Mouse (Mus musculus) heart, embryonic 14.5 days (tissue): ENCODE results near the gene Plekho2. TPM values are rescaled to one million over a fixed set of nuclear protein-coding genes. Genes with fewer than 3 reads are reported as not detected.

Experiments used
- ATAC-seq: fragments of 200-750 bp; cut with Nextera tagmentation; 2 replicates; pipeline ENCODE4 v1.8.0; 2017; ENCODE audit warnings: low read depth, moderate TSS enrichment; ENCODE audit not compliant: insufficient number of reproducible peaks, insufficient read depth, low FRiP score
- H3K27ac ChIP-seq, 2 experiments: fragments of 200-500 bp in 1 of 2; fragments of 300-500 bp in 1 of 2; sonication (generic) in 1 of 2; replicated peaks in 1 of 2; 2 replicates each; pipeline ENCODE4 v1.5.1; 2012 to 2014; ENCODE audit warnings: low read depth in 2 of 2, low read length in 2 of 2, control low read depth in 1 of 2, mild to moderate bottlenecking in 1 of 2, mixed read lengths in 1 of 2; ENCODE audit not compliant: control insufficient read depth in 1 of 2, insufficient read depth in 1 of 2
- H3K27me3 ChIP-seq: fragments of 300-500 bp; sonication (generic); 2 replicates; pipeline ENCODE4 v1.6.1; 2014; ENCODE audit warnings: mild to moderate bottlenecking, low read length, control low read depth; ENCODE audit not compliant: control insufficient read depth, insufficient read depth
- H3K36me3 ChIP-seq: fragments of 300-500 bp; sonication (generic); 2 replicates; pipeline ENCODE4 v1.6.1; 2014; ENCODE audit warnings: mild to moderate bottlenecking, control low read depth, low read length, mixed read lengths; ENCODE audit not compliant: control insufficient read depth, insufficient read depth
- H3K4me1 ChIP-seq, 2 experiments: fragments of 200-500 bp in 1 of 2; fragments of 300-500 bp in 1 of 2; sonication (generic) in 1 of 2; 2 replicates each; pipeline ENCODE4 v1.6.1; 2012 to 2014; ENCODE audit warnings: low read length in 2 of 2, control low read depth in 1 of 2, mixed read lengths in 1 of 2; ENCODE audit not compliant: control insufficient read depth in 2 of 2, insufficient read depth in 2 of 2
- H3K4me2 ChIP-seq: fragments of 300-500 bp; sonication (generic); 2 replicates; pipeline ENCODE4 v1.6.1; 2014; ENCODE audit warnings: mild to moderate bottlenecking, low read length
- H3K4me3 ChIP-seq, 2 experiments: fragments of 200-500 bp in 1 of 2; fragments of 300-500 bp in 1 of 2; sonication (generic) in 1 of 2; 2 replicates each; pipeline ENCODE4 v1.5.1; 2012 to 2014; ENCODE audit warnings: low read length in 2 of 2, mild to moderate bottlenecking in 2 of 2, control low read depth in 1 of 2, low read depth in 1 of 2, moderate library complexity in 1 of 2; ENCODE audit not compliant: control insufficient read depth in 1 of 2, insufficient read depth in 1 of 2
- H3K9ac ChIP-seq: fragments of 300-500 bp; sonication (generic); 2 replicates; pipeline ENCODE4 v1.6.1; 2014; ENCODE audit warnings: mild to moderate bottlenecking, low read length
- H3K9me3 ChIP-seq: fragments of 300-500 bp; sonication (generic); 2 replicates; pipeline ENCODE4 v1.6.1; 2016; ENCODE audit warnings: low read length, control low read depth; ENCODE audit not compliant: control insufficient read depth
- WGBS: fragments of 180-500 bp; shearing (Covaris S2); extraction: QIAGEN DNeasy Blood & Tissue Kit; methylation state at CpG from one replicate; pipeline ENCODE4 v1.1.7; 2014; 5-methylcytosine and 5-hydroxymethylcytosine counted together
- polyA plus RNA-seq: library from polyadenylated mRNA; unstranded; fragments of >200 nt; fragmentation: Nextera tagmentation; extraction: Ambion mirVana; gene quantifications from 2 replicates; pipeline ENCODE4 v1.2.1, GENCODE M21; 2014

Plekho2 gene
- polyA plus RNA-seq, 1 experiment from 2014 or later = 8.8 TPM

DNA sequence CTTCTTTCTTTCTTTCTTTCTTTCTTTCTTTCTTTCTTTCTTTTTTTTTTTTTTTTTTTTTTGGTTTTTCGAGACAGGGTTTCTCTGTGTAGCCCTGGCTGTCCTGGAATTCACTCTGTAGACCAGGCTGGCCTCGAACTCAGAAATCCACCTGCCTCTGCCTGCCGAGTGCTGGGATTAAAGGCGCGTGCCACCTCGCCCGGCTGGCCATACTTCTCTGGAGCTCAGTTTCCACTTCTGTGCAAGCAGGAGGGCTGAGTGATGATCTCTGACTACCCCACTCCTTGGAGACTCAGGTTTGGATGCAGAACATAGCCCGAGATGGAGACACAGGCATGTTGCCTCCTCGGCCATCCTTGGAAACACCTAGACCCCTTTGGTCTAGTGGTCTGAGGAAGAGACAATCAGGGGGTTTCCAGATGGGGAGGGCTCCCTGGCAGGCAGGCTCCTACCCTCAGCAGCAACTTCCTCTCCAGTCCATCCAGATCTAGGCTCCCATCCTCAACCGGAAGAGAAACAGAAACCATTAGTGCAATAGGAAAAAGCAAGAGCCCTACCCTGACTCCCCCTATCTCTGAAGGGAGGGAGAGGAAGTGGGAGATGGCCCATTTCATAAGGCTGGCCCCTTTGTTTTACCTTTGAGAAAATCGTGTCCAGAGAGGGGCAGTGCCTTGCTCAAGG, 43.9 kb downstream of the Plekho2 start:
- H3K36me3 ChIP-seq = no peaks in the 10 kb centered on the region
- ATAC-seq = no peak; the same call in 1 of the 2 replicates
- H3K27me3 ChIP-seq = no peaks in the 10 kb centered on the region
- H3K9me3 ChIP-seq = no peaks in the 10 kb centered on the region
- H3K4me3 ChIP-seq = no peak overlapping the region
- no peaks in the 10 kb centered on the region; a peak in 1 of 4 replicates for H3K4me1 ChIP-seq
- WGBS = 83% methylated on average over 10 of the region's 11 CpGs
- no peak overlapping the region for H3K4me2 ChIP-seq
- no peak overlapping the region for H3K27ac ChIP-seq
- H3K9ac ChIP-seq = no peak overlapping the region

DNA sequence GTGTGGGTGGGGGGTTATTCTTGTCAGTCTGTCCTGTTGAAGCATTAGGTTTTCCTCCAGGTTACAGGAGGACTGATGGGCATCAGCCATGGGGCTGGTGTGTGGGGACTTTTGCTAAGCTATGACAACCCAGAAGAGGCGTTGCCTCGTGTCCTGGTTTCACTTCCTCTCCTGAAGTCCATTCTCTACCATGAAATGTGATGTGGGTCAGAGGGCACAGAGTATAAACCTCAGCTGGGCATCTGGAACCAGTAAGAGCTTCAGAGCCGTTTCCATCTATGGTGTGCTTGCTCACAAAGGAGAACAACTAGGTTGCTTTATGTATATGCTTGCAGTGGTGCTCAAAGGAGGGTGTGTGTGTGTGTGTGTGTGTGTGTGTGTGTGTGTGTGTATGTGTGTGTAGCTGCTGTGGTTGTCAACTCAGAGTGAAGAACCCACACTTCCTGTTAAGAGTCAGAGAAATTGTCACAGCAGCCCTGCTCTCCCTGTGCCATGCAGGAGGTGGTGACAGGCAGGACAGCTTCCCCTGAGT, 44.6 kb downstream of the Plekho2 start:
- H3K9me3 ChIP-seq = no peaks in the 10 kb centered on the region
- no peak overlapping the region for H3K9ac ChIP-seq
- no peak overlapping the region for H3K4me3 ChIP-seq
- 0 out of 2 replicates have a peak, but pooled peaks have one; percentile 28 for ATAC-seq
- no peak overlapping the region for H3K27ac ChIP-seq
- no peaks in the 10 kb centered on the region for H3K36me3 ChIP-seq
- no peak overlapping the region for H3K4me2 ChIP-seq
- 65% methylated on average over 3 of the region's 3 CpGs for WGBS
- no peaks in the 10 kb centered on the region for H3K27me3 ChIP-seq
- no peaks in the 10 kb centered on the region; a peak in 1 of 4 replicates for H3K4me1 ChIP-seq

DNA sequence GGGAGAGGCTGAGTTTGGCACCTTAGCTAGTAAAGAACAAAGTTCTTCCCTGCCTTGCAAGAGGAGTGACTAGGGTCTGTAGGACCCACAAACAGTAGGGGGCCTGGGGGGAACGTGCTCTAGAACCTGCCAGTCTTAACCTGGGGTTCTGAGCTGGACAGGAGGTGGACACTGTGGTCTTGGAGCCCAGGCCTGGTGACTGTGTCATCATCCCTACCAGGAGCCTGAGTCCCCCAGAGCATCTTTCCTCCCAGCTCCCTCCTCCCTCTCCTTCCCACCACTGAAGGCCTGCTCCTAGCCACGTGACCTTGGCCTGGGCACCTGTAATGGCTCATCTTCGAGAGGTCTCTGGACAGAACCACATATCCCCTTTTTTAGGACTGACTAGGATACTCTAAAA, 45.7 kb downstream of the Plekho2 start:
- Histone ChIP-seq H3K27me3 (no peaks in the 10 kb centered on the region), H3K4me2 (no peak overlapping the region), H3K9ac (no peak overlapping the region), H3K36me3 (no peaks in the 10 kb centered on the region), H3K27ac (no peak overlapping the region), H3K4me3 (no peak overlapping the region), H3K9me3 (no peaks in the 10 kb centered on the region), H3K4me1 (no peaks in the 10 kb centered on the region; a peak in 1 of 4 replicates)
- 89% methylated on average over 3 of the region's 3 CpGs for WGBS
- no peak for ATAC-seq

DNA sequence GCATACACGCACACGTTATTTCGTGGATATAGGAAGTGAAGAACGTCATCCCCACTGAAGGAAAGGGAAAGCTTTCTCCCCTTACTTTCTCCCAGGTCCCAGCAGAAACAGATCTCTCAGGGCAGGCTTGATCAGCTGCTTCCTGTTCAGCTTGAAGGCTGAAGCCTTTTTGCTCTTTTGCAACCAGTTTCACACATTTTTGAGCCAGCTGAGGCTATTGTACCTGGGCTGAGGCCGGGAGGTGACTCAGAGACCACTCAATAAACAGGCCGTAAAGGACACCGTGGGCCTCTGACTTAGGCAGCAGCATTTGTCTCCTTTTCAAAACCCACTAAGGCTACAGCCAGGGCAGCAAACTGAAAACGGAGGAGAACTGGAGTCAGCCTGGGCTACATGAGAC, 46.9 kb downstream of the Plekho2 start:
- WGBS = 64% methylated on average over 8 of the region's 8 CpGs
- ATAC-seq = no peak

DNA sequence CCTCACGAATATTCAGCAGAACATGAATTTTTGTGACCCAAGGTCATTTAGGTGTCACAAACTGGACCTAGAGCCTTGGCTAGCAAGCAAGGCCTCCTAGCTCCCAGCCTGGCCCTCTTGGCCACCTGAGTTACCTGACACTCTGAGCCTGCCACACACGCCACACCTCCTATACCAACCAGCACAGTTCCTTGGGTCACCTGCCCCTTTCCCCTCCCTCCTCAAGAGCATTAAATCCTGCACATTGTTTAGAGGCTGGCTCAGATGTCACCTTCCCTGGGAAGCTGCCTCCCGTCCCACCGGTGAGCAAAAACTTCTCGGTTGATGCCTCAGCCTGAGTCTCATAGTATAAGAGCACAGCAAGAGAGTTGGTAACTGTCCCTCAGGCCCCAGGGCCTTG, 48.6 kb downstream of the Plekho2 start:
- Histone ChIP-seq H3K9ac (no peak overlapping the region), H3K4me3 (no peak overlapping the region), H3K9me3 (no peaks in the 10 kb centered on the region), H3K27ac (no peak overlapping the region), H3K4me1 (peaks cover 5 to 7% of the 10 kb centered on the region in 2 experiments; a peak in 3 of 4 replicates), H3K27me3 (no peaks in the 10 kb centered on the region), H3K36me3 (no peaks in the 10 kb centered on the region), H3K4me2 (no peak overlapping the region)
- WGBS = 86% methylated on average over 5 of the region's 5 CpGs
- ATAC-seq = no peak

More for the DNA sequence above, 46.9 kb downstream of the Plekho2 start:
- Histone ChIP-seq H3K27me3 (no peaks in the 10 kb centered on the region), H3K4me3 (no peak overlapping the region), H3K9ac (no peak overlapping the region), H3K4me1 (peaks cover 5 to 7% of the 10 kb centered on the region in 2 experiments; a peak in 3 of 4 replicates), H3K4me2 (no peak overlapping the region), H3K9me3 (no peaks in the 10 kb centered on the region), H3K27ac (no peak overlapping the region), H3K36me3 (no peaks in the 10 kb centered on the region)

DNA sequence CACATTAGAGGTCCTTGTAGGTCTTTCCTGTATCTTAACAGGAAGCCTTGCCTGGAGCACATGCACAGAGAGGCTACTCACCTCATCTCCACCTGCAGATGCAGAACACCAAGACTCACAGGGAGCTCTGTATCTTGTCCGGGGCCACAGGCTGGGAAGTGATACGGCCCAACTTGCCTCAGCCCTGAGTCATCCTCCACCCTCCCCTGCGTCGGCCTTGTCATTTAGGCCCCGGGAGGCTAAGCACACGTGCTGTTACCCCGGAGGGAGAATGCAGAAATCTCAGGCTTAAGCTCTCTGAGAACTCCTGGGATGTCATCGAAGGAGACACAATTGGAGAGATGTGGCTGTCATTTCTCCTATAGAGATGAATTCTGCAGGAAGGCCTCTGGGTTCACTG, 50.2 kb downstream of the Plekho2 start:
- no peaks in the 10 kb centered on the region for H3K9me3 ChIP-seq
- no peaks in the 10 kb centered on the region for H3K27me3 ChIP-seq
- no peak for ATAC-seq
- H3K4me3 ChIP-seq = no peak overlapping the region
- no peak overlapping the region for H3K27ac ChIP-seq
- 58% methylated on average over 8 of the region's 8 CpGs for WGBS
- H3K4me2 ChIP-seq = no peak overlapping the region
- H3K9ac ChIP-seq = no peak overlapping the region
- no peaks in the 10 kb centered on the region for H3K36me3 ChIP-seq
- H3K4me1 ChIP-seq = peaks cover 5 to 7% of the 10 kb centered on the region in 2 experiments; a peak in 3 of 4 replicates

DNA sequence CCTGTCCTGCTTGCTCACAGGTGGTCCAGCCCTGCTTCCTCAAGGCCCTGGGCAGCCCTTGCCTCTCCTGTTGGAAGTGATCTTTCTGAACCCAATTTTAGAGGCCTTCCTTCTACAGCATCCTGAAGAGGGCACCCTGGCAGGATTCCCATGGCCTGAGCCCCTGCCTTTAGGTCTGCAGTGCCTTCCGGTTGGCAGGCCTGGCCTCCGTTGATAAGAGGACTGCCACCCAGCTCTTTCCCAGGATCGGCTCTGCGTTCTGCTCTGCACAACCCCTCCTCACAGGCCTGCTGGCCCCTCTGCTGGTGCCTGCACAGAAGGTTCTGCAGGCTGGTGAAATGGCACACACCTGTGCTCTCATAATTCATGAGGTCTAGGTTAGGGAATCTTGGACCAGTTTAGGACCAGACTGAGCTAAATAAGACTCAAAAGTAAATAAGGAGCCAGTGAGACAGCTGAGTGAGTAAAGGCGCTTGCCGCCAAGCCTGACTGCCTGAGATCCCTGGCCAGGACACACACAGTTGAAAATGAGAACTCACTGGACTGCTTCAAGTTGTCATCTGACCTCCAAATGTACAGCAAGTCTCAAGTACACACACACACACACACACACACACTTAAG, 51.3 kb downstream of the Plekho2 start:
- 0 out of 2 replicates have a peak overlapping the region, but pooled peaks have one; percentile 21 for H3K9ac ChIP-seq
- 37% methylated on average over 6 of the region's 6 CpGs for WGBS
- ATAC-seq = no peak; the same call in 1 of the 2 replicates

More for the DNA sequence above, 51.3 kb downstream of the Plekho2 start:
- H3K4me2 ChIP-seq = no peak overlapping the region
- no peak overlapping the region for H3K4me3 ChIP-seq
- H3K9me3 ChIP-seq = no peaks in the 10 kb centered on the region
- peaks cover 5 to 13% of the 10 kb centered on the region in 2 experiments; a peak in 3 of 4 replicates for H3K4me1 ChIP-seq
- H3K36me3 ChIP-seq = no peaks in the 10 kb centered on the region
- peak overlapping the region in 1 of 2 experiments; percentile 47; a peak in 1 of 4 replicates for H3K27ac ChIP-seq
- no peaks in the 10 kb centered on the region for H3K27me3 ChIP-seq
